Mouse (Mus musculus) lung, adult 2 months (tissue): ENCODE measurements at regions not wholly inside any gene's neighbourhood (a gene's known extent, or its start where the extent isn't known, plus 50 kb on each side); places are given as distances from the start of the nearest gene placed in this dataset.

Source experiments
- CTCF ChIP-seq: fragments of 200-500 bp; IDR thresholded peaks from 2 replicates; pipeline ENCODE4 v1.5.1; 2011; ENCODE audit warnings: mild to moderate bottlenecking, low read length, control low read depth; ENCODE audit not compliant: insufficient read depth
- POLR2A ChIP-seq: fragments of 200-500 bp; IDR thresholded peaks from 2 replicates; pipeline ENCODE4 v1.6.1; 2011; ENCODE audit warnings: low read depth, mild to moderate bottlenecking, control low read depth, low read length, borderline replicate concordance; ENCODE audit errors: extremely low read depth

DNA sequence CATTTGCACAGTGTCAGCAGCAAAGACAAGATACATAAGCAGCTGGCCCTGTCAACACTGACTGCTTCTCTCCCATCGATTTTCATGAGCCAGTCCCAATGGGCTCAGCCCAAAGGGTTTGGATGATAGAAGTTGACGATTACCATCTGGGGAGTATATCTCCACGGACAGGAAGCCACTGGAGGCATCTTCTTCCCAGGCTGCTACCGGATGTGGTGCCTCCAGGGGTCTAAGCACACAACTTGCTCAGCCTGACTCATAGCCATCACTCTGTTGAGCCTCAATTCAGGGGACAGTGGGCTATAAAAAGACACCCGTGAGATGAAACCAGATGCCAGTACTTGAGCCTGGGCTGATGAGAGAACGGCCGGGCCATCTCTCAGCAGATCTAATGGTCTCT, 71.1 kb upstream of the Hif1a start:
- TF ChIP-seq CTCF (no peak), POLR2A (no peak)
